Mouse (Mus musculus) left cerebral cortex, adult 18-20 months (tissue): ENCODE measurements around the gene Pikfyve. TPM values are rescaled to one million over a fixed set of nuclear protein-coding genes. Genes with fewer than 3 reads are reported as not detected.

Experiments used
- DNase-seq, 2 experiments: peaks; one replicate each; pipeline ENCODE4 v3.0.0; 2021 to 2022; ENCODE audit warnings: low spot score in 2 of 2, mixed read lengths in 1 of 2
- long read RNA-seq, 2 experiments: library from polyadenylated mRNA; stranded (forward); transcript quantifications; one replicate each; pipeline ENCODE4 v2.0.0; 2021
- total RNA-seq, 2 experiments: library from RNA; stranded (reverse); gene quantifications; 2 replicates each; pipeline ENCODE4 v1.2.3; 2021

The Pikfyve gene
- total RNA-seq, result 10 to 100 TPM; 44.3 to 47.5 TPM
- long read RNA-seq, experiment 1, partial matches to known transcripts, result 3 of 9 reads
- long read RNA-seq, experiment 1, other reads (novel, unspliced or antisense), result 6 of 9 reads
- long read RNA-seq, experiment 2, partial matches to known transcripts, result 2 of 4 reads
- long read RNA-seq, experiment 2, other reads (novel, unspliced or antisense), result 2 of 4 reads

DNA sequence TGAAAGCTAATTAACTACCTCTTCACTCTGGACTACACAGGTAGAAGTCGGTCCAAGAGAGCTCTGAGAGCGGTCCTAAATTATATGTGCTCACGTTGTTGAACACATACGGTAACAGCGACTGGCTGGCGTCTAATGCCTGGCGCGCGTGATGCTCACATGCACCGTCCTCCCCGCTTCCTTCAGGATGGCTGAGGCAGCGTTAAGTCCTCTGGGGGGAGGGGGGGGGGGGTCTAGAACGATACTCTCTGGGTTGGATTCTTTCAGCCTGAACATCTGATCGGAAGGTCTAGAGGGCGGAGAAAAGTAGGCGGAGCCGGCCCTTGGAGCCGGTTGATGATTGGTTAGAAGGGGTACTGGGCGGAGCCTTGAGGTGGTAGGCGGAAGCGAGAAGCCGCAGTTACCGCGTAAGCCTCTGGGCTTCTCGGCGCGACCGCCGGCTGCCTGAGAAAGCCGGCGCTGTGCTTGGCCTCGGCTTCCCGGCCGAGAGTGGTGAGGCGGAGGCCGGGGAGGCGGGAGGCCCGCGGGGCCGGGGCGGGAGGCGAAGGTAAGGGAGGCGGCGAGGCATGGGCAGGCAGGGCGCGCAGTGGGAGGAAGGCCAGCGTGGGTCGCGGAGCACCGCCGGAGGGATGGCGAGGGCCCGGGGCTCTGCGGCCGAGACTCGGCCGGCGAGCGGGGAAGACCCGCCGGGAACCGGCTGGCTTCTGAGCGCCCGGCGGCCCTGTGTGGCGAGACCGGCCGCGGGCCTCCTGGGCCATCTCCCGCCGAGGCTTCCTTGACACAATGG is at the start of gene Pikfyve, which contains the start of gene Idh1:
Gene Pikfyve (plus strand): TSS at position 397 of the 787 bp plus-strand sequence.
Gene Idh1 (minus strand): TSS at position 214 of the 787 bp plus-strand sequence.
- DNase-seq, result peak; percentile 92 to 95

DNA sequence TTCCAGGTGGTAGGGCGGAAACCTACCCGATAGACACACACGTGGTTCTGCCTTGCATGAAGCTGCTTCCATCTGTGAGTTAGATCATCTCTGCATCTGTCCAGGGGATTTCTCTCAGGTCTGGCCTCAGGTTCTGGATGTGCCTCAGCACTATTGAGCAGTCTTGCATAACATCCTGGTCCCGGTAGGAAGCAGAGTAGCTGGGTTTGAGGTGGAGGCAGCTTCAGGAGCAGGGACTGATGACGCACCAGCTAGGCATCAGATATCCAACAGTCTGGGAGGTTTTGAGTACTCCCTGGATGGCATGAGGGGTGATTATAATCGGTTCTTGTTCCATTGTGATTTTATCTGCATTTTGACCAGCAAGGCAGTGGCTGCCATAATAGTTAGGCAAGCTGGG is 48.9 kb upstream of the Pikfyve start:
- no peak for DNase-seq

DNA sequence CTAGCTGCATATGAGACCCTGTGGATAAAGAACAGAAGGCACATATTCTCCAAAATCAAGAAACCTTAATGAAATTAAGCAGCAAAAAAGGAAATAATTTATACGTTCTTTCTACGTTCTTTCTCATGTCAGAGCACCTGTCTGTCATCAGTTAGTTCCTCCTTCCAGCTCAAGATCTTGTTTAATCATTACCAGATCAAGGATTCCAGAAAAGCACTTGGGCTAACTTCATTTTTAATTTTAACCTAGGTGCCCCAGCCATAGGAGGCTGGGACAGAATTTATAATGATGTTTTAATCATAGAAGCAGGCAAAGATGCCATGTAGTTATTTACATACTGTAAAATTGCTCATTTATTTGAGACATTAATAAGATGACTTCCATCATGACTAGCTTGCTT is 41.7 kb upstream of the Pikfyve start:
- no peak for DNase-seq

- DNase-seq, result no peak
Measured at GRCm38 (mm10) chr1:65146601-65147000, 39.9 kb upstream of the Pikfyve start.

DNA sequence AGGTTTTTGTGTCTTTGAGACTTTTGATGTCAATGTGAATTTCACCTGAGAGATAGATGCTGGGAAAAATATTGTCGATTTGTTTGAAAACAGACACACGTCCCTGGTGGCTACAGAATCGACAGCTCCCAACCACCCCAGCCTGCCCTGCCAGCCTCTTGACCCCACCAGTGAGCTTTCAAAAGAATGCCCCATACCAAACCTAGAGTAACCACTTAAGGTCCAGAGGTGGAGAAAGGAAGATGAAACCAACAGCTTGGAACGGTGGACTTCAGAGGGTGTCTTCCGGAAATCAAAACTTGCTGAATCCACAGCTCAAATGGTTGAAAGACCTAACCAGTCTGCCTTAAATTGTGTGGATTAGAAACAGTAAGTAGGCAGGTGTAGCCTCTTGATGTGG is 39.2 kb upstream of the Pikfyve start:
- no peak for DNase-seq

DNA sequence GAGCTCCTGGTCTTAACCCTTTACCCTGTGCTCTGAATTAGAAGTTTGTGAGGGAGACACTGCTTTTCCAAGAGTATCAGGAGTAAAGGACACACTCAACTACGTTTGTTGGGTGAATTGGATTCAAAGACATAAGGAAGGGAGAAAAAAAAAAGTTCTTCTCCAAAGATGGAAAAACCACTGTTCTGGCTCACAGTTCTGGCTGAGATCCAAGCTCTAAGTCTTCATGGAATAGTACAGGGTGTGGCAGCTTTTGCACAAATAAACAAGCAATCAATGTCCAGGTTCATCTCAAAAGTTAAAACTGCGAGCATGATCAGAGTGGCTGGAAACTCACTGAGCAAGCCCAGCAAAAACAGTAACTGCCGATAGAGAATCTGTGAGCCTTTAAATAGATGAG is 38.5 kb upstream of the Pikfyve start:
- no peak for DNase-seq

DNA sequence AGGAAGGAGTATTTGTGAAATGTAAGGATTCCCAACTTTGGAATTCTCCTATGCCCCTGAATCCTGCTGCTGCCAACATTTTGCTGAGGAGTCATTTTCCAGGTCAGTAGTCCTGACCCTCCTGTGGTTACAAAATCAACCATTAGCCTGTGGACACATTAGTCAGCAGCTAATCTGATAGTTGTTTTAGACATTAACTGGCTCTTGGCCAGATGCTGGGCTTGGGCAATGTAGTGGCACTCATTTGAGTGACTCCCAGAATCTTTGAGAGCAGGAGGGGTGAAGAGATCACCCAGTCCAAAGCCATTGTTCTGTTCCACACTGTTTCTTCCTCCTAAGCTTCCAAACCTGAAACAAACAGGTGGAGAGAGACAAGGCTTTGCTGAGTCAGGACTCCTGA is 31.7 kb upstream of the Pikfyve start:
- DNase-seq, result no peak

DNA sequence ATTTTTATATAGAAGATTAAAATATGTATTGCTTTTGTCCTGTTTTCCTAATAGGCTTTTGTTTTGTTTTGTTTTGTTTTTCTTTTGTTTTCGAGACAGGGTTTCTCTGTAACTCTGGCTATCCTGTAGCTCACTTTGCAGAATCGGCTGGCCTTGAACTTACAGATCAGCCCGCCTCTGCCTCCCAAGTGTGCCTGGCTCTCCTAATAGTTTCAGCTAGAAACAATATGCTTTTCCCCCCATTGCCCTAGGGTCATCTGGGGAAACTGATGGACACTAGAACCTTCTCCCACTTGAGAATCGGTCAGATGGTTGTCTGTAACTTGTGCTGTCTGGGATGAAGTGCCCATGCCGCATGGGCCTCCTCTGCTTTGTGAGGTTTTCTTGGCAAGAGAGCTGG is 30.4 kb upstream of the Pikfyve start:
- DNase-seq, result no peak

GRCm38 (mm10) chr1:65162210-65162609 is 24.3 kb upstream of the Pikfyve start:
- no peak for DNase-seq

GRCm38 (mm10) chr1:65167496-65167895 is 19.0 kb upstream of the Pikfyve start:
- DNase-seq, result no peak

DNA sequence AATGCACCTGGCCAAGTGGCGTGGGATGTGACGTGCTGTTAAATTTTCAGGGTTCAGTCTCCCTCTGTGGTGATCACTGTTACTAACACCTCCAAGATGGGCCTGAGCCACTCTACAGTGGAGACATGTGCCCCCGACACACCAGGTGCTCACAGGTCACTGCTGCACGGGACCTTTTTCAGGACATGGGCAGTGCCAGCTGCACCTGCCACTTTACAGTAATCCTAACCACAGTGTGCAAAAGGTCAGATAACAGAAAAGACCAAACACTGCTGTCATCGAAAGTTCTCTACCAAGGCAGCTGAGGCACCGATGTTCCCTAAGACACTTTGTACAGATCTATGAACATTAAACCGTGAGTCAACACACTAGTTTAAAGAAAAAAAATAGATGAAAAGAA is 16.9 kb upstream of the Pikfyve start:
- no peak for DNase-seq

GRCm38 (mm10) chr1:65169947-65170346 is 16.5 kb upstream of the Pikfyve start:
- DNase-seq, result no peak

- no peak for DNase-seq
Measured at GRCm38 (mm10) chr1:65171579-65171978, 14.9 kb upstream of the Pikfyve start.

DNA sequence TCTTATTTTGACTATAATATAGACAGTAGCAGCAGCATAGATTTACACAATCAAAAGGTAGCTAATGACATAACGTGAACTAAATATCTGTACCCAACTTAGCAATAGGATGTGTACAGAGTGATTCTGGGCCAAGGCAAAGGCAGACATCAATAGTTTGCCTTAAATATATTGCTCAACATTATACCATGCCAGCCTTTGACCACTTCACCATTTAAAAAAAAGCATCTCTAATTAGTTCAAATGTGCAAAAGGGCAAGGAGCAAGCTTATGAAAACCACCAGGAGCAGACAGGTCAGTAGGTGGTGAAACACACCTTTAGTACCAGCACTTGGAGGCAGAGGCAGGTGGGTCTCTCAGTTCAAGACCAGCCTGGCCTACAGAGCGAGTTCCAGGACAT is 12.8 kb upstream of the Pikfyve start:
- DNase-seq, result no peak

DNA sequence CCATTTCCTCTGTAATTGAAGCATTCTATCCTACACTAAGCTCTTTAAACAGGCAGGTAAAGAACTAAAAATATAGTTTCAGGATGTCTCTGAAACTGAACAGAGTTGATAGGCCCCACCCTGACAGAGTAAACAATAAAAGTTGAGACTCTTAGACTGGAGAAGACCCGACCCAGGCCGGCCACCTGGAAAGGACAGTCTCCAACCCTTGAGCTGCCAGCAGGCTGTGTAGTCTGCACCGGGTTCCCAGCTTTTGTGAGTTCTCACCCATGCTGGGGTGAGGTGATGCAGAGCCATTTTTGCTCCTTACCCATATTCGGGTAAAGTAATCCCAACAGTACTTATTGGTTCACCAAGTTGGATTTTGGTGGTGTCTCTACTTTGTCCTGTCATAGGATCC is 10.3 kb upstream of the Pikfyve start:
- DNase-seq, result no peak

- DNase-seq, result no peak
Measured at GRCm38 (mm10) chr1:65176912-65177311, 9.6 kb upstream of the Pikfyve start.

DNA sequence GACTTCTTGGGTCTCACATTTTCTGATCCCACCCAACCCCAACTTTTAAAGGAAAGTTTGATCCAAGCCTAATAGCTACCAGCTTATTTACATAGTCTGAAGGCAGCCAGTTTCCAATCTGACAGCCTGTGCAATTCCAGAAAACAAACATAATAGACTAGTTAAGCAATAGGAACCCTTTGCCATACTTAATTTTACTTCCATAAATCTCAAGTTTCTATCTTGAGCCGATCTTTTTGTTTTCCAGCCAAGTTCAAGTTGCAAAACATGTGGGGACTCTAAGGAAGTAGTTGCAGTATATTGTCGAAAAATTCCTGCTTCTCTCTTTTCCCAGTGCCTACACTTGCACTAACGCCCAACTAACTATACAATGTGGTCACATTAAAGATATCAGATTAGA is 9.0 kb upstream of the Pikfyve start:
- no peak for DNase-seq

- peak; percentile 88 to 90 for DNase-seq
Measured at GRCm38 (mm10) chr1:65178126-65178901, 8.2 kb upstream of the Pikfyve start.

- peak; percentile 98 for DNase-seq
Measured at GRCm38 (mm10) chr1:65178902-65179432, 7.5 kb upstream of the Pikfyve start.

DNA sequence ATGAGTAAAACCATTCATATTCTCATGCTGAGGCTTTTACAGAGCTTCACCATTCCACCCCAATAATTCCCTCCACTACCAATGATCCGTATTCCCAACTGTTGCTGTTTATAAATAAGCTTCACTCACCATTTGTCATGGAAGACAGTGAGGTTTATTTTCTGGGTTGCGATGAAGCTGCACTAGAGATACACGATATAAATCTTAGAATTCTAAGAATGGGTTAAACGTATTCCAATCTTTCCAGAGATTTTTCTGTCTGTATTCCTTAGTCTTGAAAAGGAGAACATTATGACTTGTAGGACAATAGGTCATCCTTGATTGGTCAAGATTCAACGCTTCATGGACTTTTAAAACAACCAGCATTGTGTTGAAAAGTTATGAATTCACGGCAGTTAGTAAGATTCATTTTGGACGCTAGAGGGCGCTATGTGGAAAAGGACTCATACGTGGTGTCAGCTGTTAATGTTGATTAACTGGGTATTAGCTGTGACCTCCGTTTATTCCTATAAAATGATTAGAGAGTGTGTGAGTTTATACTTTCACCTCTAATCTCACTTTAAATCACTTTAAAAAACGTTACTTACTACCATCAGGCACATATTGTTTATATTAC is 6.7 kb upstream of the Pikfyve start:
- peak; percentile 36 to 73 for DNase-seq

DNA sequence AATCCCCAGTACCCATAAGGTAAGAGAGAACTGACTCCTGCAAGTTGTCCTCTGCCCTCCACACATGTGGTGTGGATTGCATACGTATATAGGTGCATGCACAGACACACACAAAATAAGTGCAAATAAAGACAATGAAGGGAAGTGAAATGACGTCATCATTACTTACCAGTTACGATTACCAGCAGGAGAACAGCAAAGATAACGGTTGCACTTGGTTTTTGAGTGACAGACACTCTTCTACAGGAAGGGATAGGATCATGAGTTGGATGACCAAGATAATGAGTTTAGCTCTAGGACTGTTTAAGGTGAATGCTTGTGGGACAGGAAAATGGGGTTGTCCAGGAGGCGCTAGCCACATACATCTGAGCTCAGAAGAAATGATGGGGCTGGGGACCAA is 5.0 kb upstream of the Pikfyve start:
- DNase-seq, result no peak
